Mouse (Mus musculus): ENCODE measurements around the gene Eif5a2. TPM values are rescaled to one million over a fixed set of nuclear protein-coding genes. Genes with fewer than 3 reads are reported as not detected.

The Eif5a2 gene
- polyA plus RNA-seq, 1 experiment from 2014 or later = 12.5 TPM

DNA sequence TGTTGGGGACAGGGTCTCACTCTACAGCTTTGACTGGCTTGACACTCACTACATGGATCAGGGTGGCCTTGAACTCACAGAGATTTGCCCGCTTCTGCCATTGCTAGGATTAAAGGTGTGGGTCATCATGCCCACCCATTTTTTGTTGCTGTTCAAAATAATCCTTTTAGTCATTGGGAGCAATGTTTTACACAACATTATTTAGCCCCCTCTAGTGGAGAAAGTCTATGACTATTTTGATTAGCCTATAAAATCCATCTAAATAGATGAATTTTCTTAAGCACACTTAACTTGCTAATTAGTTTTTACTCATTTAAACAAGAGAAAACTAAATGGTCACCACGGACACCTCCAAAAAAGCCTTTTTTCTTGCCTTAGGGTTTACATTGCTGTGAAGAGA lies 46.5 kb downstream of the Eif5a2 start:
- 83% methylated on average over 2 of the region's 2 CpGs for WGBS
- DNase-seq (ENCODE audit: low spot score) (no peak), ATAC-seq (no peak)
- H3K27ac ChIP-seq (ENCODE audit: low read depth, low read length) = no peak overlapping the region
- H3K9me3 ChIP-seq (replicated peaks; ENCODE audit: control insufficient read depth, low read length) = no peaks in the 10 kb centered on the region
- H3K4me1 ChIP-seq (ENCODE audit: control insufficient read depth, insufficient read depth, low read length) = no peaks in the 10 kb centered on the region
- no peak overlapping the region for H3K9ac ChIP-seq (ENCODE audit: low read length)
- H3K4me2 ChIP-seq (ENCODE audit: low read length) = no peak overlapping the region
- H3K4me3 ChIP-seq (ENCODE audit: low read depth, low read length) = no peak overlapping the region
- H3K27me3 ChIP-seq (replicated peaks; ENCODE audit: control insufficient read depth, insufficient read depth, low read length) = no peaks in the 10 kb centered on the region
- no peaks in the 10 kb centered on the region for H3K36me3 ChIP-seq (ENCODE audit: control insufficient read depth, insufficient read depth, low read length)

DNA sequence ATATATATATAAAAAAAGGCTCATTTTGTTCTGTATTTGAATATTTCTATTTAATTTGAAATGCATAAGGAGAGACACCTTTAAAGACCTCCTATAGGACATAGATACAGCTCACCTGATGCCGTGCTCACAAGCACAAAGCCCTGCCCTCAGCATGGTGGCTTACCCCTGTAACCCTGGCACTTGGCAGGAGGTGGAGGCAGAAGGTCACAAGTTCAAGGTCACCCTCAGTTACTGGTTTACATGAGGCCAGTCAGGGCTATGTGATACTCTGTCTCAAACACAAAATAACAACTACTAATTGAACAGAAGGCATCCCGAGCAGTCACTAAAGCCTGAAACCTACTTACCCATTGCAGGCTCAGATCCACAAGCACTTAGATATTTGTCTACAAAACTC lies 48.4 kb downstream of the Eif5a2 start:
- Histone ChIP-seq H3K4me1 (ENCODE audit: control insufficient read depth, insufficient read depth, low read length) (no peaks in the 10 kb centered on the region), H3K4me2 (ENCODE audit: low read length) (no peak overlapping the region), H3K9me3 (replicated peaks; ENCODE audit: control insufficient read depth, low read length) (no peaks in the 10 kb centered on the region), H3K36me3 (ENCODE audit: control insufficient read depth, insufficient read depth, low read length) (no peaks in the 10 kb centered on the region), H3K4me3 (ENCODE audit: low read depth, low read length) (no peak overlapping the region), H3K27me3 (replicated peaks; ENCODE audit: control insufficient read depth, insufficient read depth, low read length) (no peaks in the 10 kb centered on the region), H3K27ac (ENCODE audit: low read depth, low read length) (no peak overlapping the region), H3K9ac (ENCODE audit: low read length) (no peak overlapping the region)
- no peak for ATAC-seq
- DNase-seq (ENCODE audit: low spot score) = no peak
- WGBS = 91% methylated on average over 2 of the region's 2 CpGs

DNA sequence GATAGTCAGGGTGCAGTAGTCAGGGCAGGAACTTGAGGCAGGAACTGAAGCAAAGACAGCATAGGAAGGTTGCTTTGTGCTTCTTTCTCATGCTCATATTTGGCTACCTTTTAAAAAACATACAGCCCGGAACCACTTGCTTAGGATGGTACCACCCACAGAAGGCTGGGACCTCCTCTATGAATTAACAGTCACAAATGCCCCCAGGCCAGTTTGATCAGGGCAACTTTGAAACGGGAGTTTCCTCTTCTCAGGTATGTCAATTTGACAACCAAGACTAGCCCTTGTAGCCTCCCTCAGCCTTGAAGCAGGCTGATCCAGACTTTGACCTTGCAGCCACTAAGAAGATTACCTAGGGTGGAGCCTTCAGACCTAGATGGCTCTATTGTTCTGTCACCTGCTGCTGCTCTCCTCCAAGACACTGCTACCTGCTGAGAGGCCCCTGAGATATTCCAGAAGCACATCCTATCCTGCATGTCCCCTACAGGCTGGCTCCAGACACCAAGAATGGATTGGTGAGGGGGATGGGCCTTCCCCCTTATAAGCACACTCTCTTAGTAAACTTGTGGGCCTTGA lies 55.8 kb downstream of the Eif5a2 start:
- no peak overlapping the region for H3K4me2 ChIP-seq (ENCODE audit: low read length)
- H3K27ac ChIP-seq (ENCODE audit: low read depth, low read length) = no peak overlapping the region
- no peaks in the 10 kb centered on the region for H3K27me3 ChIP-seq (replicated peaks; ENCODE audit: control insufficient read depth, insufficient read depth, low read length)
- no peaks in the 10 kb centered on the region for H3K4me1 ChIP-seq (ENCODE audit: control insufficient read depth, insufficient read depth, low read length)
- H3K36me3 ChIP-seq (ENCODE audit: control insufficient read depth, insufficient read depth, low read length) = no peaks in the 10 kb centered on the region
- H3K9me3 ChIP-seq (replicated peaks; ENCODE audit: control insufficient read depth, low read length) = no peaks in the 10 kb centered on the region
- ATAC-seq (no peak), DNase-seq (ENCODE audit: low spot score) (no peak)
- H3K9ac ChIP-seq (ENCODE audit: low read length) = no peak overlapping the region
- H3K4me3 ChIP-seq (ENCODE audit: low read depth, low read length) = no peak overlapping the region
- WGBS = 80% methylated on average over 2 of the region's 2 CpGs

DNA sequence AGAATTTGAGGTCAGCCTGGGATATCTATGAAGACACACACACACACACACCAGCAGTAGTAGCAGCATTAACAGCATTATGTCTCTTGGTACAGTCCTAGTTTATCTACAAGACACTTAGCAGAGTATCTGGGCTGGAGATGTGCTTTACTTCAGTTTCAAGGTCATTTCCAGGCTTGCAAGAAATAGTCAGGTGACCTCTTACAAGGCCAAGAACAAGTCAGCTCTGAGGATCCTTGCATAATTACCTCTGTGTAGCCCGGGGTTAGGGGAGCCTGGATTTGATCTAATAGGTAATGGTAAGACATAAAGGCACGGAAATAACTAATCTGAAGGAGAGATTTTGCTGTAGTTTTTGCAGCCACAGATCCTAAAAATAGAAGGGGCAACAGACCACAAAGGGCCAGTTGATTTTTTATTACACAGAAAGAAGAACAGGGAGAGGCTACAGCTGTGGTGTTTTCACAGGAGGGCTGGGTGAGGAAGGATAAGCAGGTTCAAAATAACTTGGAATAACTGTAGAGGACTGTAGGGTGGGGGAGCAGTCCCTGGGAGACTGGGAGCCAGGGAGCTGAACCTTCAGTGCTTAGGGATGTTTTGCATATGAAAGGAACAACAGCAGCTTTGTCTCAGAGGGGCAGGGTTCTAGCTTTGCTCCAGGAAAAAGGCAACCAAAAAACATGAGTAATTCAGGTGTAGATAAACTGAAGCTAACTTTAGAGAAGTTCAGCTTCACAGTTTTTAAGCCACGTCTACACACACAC lies 61.0 kb downstream of the Eif5a2 start:
- Histone ChIP-seq H3K9me3 (replicated peaks; ENCODE audit: control insufficient read depth, low read length) (no peaks in the 10 kb centered on the region), H3K27ac (ENCODE audit: low read depth, low read length) (no peak overlapping the region), H3K4me2 (ENCODE audit: low read length) (no peak overlapping the region), H3K36me3 (ENCODE audit: control insufficient read depth, insufficient read depth, low read length) (no peaks in the 10 kb centered on the region), H3K9ac (ENCODE audit: low read length) (no peak overlapping the region), H3K4me3 (ENCODE audit: low read depth, low read length) (no peak overlapping the region), H3K27me3 (replicated peaks; ENCODE audit: control insufficient read depth, insufficient read depth, low read length) (no peaks in the 10 kb centered on the region), H3K4me1 (ENCODE audit: control insufficient read depth, insufficient read depth, low read length) (no peaks in the 10 kb centered on the region)
- WGBS = 17% methylated on average over 3 of the region's 3 CpGs
- DNase-seq (ENCODE audit: low spot score) (peak; percentile 23), ATAC-seq (0 out of 2 replicates have a peak, but pooled peaks have one; percentile 46)

DNA sequence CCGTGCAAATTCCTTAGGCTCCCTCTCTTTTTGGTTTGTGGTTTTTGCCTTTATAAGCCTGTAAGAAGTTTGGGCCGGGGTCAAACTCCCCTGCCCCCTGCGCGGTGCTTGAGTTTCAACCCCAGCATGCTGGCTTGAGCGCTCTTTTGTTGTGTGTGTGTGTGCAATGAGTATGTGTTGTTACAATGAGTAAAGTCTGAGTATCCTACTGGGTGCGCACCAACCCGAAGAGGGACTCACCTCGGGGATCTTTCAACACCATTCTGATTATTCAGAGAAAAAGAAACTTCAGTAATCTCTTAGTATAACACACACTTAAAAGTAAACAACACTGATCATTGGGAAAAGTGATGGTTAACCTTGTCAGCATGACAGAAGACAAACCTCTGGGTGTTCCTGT lies 62.2 kb downstream of the Eif5a2 start:
- no peak for DNase-seq (ENCODE audit: low spot score)
- Histone ChIP-seq H3K36me3 (ENCODE audit: control insufficient read depth, insufficient read depth, low read length) (no peaks in the 10 kb centered on the region), H3K4me1 (ENCODE audit: control insufficient read depth, insufficient read depth, low read length) (no peaks in the 10 kb centered on the region), H3K27ac (ENCODE audit: low read depth, low read length) (no peak overlapping the region), H3K4me3 (ENCODE audit: low read depth, low read length) (no peak overlapping the region), H3K9me3 (replicated peaks; ENCODE audit: control insufficient read depth, low read length) (no peaks in the 10 kb centered on the region), H3K4me2 (ENCODE audit: low read length) (no peak overlapping the region), H3K27me3 (replicated peaks; ENCODE audit: control insufficient read depth, insufficient read depth, low read length) (no peaks in the 10 kb centered on the region), H3K9ac (ENCODE audit: low read length) (no peak overlapping the region)
- 49% methylated on average over 8 of the region's 8 CpGs for WGBS
- no peak for ATAC-seq

DNA sequence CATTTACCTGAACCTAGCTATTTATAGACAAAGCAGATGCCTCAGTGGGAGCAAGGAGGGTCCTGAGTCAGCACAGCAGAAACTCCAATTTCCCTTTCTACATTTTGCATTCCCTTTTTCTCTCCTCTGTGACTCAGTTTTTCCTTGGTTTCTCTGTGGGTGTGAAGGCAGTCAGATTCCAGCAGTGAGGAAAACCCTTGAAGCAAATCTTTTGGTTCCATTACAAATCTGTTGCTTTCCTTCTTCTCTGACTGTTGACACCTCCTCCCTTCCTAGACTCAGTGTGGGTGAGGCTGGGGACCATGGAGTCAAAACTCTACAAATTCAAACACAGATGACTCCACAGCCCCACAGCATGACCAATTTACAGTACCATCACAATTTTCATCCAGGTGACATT lies 66.0 kb downstream of the Eif5a2 start:
- no peak for DNase-seq (ENCODE audit: low spot score)

More for the DNA sequence above, 66.0 kb downstream of the Eif5a2 start:
- Histone ChIP-seq H3K27ac (ENCODE audit: low read depth, low read length) (no peak overlapping the region), H3K9me3 (replicated peaks; ENCODE audit: control insufficient read depth, low read length) (no peaks in the 10 kb centered on the region), H3K9ac (ENCODE audit: low read length) (no peak overlapping the region), H3K27me3 (replicated peaks; ENCODE audit: control insufficient read depth, insufficient read depth, low read length) (no peaks in the 10 kb centered on the region), H3K4me3 (ENCODE audit: low read depth, low read length) (no peak overlapping the region), H3K4me1 (ENCODE audit: control insufficient read depth, insufficient read depth, low read length) (no peaks in the 10 kb centered on the region), H3K4me2 (ENCODE audit: low read length) (no peak overlapping the region), H3K36me3 (ENCODE audit: control insufficient read depth, insufficient read depth, low read length) (no peaks in the 10 kb centered on the region)
- no peak for ATAC-seq

Other genes starting within 250 kb of the Eif5a2 start
- 0.05 TPM in 1 of 2 replicates, not detected in the other for gene Slc2a2, start 83.4 kb upstream of the Eif5a2 start, polyA plus RNA-seq (2014; fragmentation: Nextera tagmentation; extraction: Ambion mirVana)
- gene Rpl22l1, start 24.2 kb downstream of the Eif5a2 start, polyA plus RNA-seq (2014; fragmentation: Nextera tagmentation; extraction: Ambion mirVana) = 233 and 285 TPM in 2 replicates
- not detected in 2 replicates for gene Gm1527, start 111.3 kb downstream of the Eif5a2 start, polyA plus RNA-seq (2014; fragmentation: Nextera tagmentation; extraction: Ambion mirVana)